Mouse (Mus musculus) fibroblast of lung, adult 2 months (primary cell): ENCODE data around the gene Zbtb2.
A peak's percentile ranks its signal among the peaks of the same experiment; 100 is the strongest.
"Not testable (repeated sequence)": the region's sequence is repeated elsewhere in the genome, so short reads cannot be mapped to it uniquely, and the experiment has no call there.

Experiments
- DNase-seq: peaks from one replicate; pipeline ENCODE4 v3.0.0-alpha.2; 2011; ENCODE audit warnings: low read depth

Zbtb2 gene

DNA sequence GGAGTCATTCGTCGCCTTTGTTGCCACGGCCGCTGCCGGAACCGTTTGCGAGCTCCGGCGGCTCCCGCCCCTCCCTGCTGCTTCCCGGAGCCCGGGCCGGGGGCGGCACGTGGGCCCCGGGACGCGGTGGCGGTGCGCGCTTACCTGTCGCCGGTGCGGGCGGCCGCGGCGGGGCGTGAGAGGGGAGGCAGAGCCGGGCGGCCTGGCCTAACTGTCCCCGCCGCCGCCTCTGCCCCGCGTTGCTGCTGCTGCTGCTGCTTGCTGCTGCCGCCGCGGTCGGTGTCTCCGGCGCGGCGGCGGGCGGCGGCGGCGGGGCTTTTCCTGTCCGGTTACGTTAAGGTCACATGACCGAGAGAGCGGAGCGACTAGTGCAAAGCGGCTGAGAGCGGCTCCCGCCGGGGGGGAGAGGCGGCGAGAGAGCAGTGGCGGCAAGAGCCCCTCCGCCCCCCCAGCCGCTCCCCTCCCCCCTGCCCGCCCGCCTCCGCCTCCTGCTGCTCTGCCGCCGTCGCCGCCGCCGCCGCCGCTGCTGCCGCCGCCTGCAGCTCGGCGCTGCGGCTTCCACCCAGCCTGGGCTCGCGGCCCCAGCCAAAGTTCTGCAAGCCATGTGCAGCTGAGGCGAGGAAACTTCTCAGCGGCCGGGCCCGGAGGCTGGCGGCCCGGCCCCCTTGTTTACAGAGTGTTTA is at the start of gene Zbtb2:
Gene Zbtb2 (minus strand): TSS at position 408 of the 683 bp plus-strand sequence.
- DNase-seq = no peak

DNA sequence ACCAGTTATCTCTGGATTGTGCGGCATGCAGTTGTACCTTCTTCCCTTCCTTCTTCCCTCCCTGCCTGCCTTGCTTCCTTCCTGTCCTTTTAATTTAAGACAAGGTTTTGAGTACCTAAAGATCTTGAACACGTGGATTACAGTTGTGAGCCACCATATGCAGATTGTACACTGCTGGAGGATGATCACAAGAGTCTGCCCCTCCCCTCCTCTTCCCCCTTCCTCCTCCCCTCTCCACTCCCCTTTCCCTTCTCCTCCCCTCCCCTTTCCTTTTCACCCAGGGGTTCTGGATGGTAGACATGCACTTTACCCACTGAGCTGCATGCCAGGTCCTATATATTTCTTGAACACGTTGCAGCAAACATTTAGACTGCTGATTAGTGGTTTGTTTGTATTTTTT is 47.5 kb upstream of the Zbtb2 start:
- DNase-seq = no peak

DNA sequence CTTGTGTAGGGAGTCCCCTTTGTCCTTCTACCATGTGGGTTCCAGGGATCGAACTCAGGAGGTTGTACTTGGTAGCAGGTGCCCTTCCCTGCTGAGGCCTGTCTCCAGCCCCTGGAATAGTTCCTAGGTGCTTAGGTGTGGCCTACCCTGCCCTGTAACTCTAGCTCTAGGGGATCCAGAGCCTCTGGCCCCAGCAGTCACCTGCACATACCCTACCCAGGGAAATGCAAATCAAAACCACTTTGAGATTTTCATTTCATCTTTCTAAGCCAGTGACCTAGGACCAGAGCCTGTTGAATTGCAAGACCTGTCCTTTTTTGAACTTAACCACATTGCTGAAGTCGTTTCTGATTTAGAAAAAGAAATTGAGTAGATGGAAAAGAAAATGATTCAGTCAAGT is 46.0 kb upstream of the Zbtb2 start:
- not testable (repeated sequence) for DNase-seq

DNA sequence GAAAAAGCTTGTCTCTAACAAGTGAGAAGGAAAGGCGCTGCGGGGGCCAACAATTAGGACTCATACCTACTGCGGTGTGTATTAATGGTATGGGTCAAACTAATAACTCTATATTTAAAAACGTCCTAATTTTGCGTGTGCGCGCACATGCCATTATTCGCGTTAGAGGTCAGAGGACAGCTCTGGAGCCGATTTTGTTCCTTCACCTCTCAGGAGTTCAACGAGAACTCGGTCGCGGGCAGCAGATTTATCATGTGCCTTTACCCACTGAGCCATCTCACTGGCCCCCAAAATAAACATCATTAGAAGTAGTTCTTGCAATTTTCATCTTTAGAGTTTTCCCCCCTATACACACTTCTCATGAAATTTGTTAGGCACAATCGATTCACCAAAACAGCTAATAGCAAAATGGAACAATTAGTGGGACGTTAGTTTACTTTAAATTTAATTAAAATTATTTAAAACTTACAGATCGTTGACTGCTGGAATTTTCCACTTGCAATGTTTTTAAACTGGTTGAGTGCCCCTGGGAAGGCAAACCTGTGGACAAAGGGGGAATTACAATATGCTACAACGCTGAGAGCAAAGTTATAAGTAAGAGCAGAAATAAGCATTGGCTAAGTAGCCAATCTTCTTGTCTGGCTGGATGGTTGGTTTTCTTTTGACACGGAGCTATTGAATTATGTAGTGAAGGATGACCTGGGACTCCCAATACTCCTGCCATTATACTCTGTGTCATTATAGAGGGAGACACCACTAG is 45.3 kb upstream of the Zbtb2 start:
- peak; percentile 40 for DNase-seq

DNA sequence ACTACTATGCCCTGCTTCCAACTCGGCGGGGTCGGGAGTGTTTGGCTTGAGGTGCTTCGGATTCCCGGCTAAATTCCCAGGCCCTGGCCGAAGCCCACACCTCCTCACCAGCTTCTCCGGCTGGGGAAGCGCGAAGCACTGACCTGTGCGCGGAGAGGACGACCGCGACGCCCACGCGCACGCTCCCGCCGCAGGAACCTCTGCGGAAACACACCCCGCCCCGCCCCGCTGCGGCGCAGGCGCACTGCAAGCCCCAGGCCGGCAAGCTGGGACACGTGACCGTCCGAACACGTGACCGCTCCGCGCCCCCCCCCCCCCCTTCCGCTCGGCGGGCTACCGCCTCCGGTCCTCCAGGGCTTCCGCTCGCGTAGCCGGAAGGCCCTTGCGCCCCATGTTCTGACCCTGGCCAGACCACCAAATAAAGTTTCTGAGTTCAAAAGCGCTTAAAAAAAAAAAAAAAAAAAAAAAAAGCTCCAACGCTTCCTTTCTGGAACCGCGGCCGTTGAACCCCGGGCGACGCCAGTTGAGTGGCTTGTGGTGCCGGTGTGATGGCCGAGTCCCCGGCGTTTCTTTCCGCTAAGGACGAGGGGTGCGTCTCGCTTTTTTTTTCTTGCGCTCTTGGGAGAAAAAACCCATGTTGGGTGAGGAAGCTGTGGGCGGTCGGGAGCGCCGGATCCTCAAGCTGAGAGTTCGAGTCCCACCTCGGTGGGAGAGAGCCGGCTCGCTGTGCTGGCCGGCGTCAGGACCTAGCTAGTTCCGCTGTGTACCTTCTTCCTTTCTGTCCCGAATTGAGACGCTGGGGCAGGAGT is 44.4 kb upstream of the Zbtb2 start, which contains the start of the genes Rmnd1 and Armt1:
Gene Rmnd1 (minus strand): TSS at position 266 of the 809 bp plus-strand sequence.
Gene Armt1 (plus strand): TSS at position 345 of the 809 bp plus-strand sequence.
- peak; percentile 69 for DNase-seq

DNA sequence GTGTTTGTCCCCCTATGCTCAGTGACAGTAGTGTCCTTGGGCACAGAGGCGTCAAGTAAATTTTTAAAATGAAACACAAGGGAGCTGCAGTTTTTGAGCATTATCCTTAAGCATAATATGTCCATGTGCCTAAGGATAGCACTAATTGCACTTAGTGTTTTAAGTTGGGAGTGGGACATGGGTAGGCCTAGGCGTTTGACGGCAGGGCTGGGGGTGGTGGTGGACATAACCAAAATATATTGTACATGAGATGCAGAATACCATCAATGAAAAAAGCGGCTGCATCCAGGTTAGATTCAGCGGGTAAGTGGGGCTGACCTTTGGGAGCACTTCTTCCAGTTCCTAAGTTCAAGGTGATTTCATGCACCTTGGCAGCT is 43.8 kb upstream of the Zbtb2 start:
- no peak for DNase-seq

DNA sequence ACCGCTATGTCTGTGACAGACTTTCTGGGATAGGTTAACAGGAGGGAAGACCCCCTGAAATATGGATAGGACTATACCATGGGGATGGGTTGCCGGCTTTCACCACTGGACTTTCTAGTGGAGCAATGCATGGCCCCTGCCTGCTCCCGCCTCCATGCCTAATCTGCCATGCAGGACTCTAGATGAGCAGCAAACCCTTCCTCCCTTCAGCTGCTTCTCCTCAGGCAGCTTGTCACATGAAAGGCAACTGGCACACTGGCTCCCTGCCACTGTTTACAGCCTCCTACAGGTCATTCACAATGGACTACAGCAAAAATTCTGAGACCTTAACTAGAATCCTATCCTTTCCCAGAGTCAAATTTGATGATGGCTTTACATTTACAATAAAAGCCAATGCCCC is 42.9 kb upstream of the Zbtb2 start:
- DNase-seq = no peak

DNA sequence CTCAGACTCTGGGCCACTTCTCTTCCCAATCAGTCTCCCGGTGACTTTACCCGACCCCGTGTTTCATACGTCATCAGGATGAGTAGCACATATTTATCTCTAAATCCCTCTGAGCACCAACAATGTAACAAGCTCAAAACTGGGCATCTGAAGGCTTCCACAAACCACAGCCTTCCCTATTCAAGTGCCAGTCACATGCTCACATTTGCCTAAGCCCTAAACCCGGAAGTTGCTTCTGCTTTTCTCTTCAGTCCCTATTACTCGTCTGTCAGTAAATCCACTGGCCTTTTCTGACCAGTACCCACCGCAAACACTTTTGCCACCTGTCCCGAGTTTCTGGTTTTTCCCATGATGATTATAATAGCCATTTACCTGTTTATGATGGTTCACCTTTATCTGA is 42.5 kb upstream of the Zbtb2 start:
- DNase-seq = no peak

DNA sequence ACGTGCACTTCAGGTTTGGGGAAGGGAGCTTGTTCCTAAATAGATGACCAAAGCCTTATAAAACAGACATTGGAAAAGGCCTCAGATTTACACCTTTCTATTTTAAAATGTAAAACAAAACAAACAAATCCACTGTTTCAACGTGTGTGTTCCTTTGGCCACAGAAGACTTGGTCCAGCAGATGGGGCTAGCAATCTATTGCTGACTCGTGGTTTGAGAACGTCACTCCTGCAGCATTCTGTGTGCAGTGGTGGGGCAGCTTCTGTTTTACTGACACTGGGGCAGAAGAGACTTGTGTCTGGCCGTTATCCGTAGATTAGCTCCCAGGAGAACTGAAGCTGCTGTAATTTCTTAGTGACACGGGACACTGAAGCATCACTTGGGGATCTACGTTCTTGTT is 37.3 kb upstream of the Zbtb2 start:
- DNase-seq = no peak

DNA sequence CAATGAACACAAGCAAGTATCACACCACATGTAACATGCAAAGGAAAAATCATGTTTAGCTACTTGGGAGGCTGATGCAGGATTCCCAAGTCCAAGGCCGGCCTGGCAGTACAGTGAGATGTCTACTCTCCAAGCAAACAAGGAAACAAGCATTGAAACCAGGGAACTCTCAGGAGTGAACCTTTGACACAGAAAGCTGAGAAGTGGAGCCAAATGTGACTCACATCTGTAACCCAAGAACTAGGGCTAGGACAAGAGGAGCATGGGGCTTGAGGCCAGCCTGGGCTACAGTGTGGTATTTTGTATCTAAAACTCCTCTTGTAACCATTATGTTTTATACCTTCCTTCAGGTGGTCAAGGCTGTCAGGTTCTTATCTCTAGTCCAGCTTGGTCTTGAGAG is 19.3 kb upstream of the Zbtb2 start:
- no peak for DNase-seq

DNA sequence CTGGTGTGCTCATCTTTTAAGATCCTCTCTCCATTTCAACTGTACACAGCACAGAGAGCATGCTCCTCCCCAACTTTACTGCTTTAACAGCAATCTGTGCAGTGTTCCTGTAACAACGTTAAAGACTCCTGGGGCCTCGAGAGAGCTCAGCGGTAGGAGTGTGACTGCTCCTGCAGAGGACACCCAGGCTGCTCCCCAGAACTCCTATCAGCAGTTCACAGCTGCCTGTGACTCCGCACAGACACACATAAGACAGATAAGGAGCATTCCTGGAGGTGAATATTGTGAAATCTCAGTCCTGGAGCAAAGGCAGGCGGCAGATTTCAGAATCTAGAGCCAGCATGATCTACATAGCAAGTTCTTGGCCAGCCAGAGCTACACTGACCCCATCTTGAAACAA is 17.6 kb upstream of the Zbtb2 start:
- no peak for DNase-seq

DNA sequence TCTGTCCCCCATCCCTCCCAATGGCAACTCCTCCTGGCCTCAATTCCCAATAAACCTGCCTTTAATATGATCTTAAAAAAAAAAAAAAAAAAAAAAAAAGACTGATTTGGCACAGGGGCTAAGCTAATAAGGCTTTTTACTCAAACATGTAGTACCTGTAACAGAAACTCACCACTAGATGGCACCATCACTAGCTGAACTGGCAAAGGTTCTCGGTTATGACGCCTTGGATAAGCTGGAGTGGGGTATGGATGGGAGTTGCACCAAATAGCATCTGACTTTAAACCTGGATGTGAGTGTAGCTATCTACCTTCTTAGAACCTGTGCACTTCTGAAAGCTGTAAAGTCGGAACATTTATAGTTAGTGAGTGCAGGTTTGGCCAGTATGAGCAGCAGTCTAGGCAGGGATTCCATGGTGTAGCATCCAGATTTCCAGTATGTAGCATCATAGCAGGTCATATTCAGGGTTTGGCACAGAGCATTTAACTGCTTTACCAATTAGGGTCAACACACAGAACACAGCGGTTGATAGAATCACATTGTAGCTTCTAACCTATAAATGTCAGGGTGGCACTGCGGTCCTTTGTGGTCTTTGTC is 17.1 kb upstream of the Zbtb2 start:
- DNase-seq = no peak

DNA sequence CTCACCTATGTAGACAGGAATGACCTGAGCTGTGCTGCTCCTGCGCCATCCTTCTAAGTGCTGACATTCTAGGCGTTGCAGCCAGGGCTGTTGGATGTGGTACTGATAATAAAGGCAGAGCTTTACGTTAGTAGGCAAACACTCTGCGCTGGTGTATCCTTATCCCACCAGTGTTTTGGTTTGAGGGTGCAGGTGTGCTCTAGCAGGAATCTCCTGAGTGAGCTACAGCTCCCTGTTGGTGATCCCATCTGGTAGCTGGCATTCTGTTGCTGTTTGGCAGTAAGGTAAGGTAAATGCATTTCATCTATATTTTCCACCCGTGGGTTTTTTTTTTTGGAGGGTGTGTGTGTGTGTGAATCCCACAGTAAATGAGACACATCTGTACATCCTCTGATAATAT is 10.2 kb upstream of the Zbtb2 start:
- no peak for DNase-seq

DNA sequence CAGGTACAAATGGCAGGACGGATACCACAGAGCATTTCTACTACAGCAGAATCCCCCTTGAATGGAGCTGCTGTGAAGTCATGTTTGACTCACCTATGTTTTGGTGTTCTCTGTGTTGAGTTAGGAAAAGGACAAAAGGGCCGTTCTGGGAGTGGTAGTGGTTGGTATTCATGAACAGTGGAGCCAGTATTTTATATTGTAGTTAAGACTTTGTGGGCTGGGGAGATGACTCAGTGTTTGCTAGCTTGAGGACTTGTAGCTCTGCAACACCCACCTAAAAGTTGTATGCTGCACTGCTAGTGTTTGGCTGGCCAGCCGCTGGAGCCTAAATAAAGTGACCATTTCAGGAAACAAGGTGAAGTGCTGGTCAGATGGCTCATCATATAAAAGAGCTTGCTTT is 7.4 kb upstream of the Zbtb2 start:
- DNase-seq = no peak

DNA sequence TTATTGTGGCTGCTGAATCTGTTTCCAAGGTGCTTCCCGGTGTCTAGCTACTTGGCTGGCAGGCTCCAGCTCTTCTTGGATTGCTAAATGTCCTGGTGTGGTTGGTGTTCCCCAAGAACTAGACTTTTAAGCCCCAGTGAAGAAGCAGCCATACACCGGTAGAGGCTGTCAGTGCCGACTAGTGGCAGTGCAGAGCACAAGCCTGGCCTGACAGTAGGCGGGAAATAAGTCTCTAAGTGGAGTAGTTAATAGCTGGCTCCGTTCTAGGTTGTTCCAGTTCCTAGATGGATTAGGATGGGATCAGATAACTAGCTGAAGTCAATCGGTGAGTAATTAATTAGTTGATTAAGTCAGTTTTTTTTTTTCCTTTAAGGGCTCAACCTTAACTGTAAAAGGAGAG is 3.9 kb upstream of the Zbtb2 start:
- DNase-seq = no peak

DNA sequence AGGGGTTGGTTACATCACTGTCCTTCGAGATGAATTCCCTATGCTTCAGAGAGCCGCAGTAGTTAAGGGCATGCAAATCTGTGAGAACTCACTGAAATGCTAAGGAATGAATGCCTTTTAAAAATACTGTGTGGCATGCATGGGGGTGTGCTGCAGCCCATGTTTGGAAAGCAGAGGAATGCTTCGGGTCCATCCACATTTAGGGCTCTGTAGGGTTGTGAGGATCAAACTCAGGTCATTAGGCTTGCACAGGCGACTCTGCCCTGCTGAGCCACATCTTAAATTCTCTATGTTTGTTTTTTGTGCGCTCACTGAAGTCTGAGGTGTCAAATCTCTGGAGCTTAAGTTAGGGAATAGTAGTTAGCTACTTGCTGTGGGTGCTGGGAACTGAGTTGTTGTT is 3.2 kb upstream of the Zbtb2 start:
- no peak for DNase-seq

DNA sequence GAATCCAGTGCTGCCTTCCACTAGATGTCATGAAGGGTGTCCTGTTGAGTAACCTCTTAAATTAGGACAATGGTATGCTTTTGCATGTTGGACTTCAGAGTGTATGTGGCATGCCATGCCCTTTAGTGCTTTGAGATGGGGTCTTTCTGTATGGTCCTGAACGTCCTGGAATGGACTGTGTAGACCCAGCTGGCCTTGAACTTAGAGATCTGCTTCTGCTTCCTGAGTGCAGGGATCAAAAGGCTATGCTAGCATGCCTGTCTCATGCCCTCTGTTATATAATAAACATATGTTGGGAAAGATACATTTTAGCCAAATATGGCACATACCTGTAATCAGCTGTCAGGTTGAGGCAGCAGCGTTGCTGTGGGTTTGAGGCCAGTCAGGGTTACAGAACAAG is 2.6 kb upstream of the Zbtb2 start:
- DNase-seq = no peak

DNA sequence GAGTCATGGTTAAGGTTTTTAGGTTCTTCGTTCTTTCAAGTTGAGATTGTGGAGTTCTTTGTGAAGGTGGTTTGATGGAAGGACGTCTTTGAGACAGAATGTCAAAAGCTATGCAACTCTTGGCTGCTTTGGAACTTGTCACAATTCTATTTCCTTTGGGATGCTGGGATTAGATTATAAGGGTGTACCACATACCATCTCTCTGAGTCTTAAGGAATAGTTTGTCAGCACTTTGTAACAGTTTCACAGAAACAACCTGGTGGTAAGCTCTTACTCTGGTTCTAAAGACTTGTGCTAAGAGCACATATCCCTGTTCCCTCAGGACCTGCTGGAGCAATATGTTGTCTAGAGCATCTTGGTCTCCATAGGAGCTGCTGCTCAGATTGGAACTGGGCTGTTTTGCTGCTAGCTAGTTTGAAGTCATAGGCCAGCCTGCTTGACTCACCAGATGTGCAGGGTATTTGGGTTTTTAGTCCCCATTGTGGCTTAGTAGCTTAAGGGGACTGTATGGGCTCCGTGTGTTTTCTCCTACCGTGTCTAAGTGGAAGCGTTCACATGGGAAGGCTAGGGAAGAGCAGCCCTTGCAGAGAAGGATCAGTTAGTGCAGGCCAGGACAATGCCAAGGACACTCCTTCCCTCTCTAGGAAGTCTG is 1.7 kb upstream of the Zbtb2 start:
- DNase-seq = no peak

DNA sequence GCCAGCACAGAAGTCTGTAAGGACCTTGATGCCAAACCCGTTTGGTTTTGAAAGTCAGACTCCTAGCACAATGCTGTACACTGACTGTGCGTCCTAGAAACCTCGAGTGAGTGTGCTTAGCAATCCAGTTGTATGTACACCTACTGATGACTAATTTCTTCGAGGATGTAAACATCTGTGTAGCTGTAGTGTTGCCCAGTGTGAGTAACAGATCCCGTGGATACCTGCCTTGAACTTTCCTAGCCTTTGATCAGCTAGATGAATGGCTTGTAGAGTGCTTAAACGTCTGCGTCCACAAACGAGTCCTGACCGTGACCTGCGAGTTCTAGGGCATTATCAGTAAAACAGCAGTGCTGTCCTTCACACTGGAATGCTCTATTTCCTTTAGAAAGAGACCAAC is 1.1 kb upstream of the Zbtb2 start:
- DNase-seq = no peak

DNA sequence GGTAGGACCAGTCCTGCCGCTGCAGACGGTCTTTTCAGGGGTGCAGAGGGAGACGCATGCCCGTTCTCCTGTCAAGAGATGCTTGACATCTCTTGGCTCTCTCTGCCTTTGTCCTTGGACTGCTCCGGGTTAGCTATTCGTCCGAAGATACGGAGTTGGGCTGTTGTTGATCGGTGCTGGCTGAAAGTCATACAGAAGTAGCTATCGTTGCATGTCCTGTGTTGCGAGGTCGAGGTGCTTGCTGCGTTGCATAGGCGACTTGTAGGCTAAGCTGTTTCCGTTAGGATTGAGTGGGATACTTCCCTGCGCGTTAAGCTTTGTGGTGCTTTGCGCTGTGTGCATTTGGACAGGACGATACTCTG is 457 bp upstream of the Zbtb2 start:
- DNase-seq = no peak

DNA sequence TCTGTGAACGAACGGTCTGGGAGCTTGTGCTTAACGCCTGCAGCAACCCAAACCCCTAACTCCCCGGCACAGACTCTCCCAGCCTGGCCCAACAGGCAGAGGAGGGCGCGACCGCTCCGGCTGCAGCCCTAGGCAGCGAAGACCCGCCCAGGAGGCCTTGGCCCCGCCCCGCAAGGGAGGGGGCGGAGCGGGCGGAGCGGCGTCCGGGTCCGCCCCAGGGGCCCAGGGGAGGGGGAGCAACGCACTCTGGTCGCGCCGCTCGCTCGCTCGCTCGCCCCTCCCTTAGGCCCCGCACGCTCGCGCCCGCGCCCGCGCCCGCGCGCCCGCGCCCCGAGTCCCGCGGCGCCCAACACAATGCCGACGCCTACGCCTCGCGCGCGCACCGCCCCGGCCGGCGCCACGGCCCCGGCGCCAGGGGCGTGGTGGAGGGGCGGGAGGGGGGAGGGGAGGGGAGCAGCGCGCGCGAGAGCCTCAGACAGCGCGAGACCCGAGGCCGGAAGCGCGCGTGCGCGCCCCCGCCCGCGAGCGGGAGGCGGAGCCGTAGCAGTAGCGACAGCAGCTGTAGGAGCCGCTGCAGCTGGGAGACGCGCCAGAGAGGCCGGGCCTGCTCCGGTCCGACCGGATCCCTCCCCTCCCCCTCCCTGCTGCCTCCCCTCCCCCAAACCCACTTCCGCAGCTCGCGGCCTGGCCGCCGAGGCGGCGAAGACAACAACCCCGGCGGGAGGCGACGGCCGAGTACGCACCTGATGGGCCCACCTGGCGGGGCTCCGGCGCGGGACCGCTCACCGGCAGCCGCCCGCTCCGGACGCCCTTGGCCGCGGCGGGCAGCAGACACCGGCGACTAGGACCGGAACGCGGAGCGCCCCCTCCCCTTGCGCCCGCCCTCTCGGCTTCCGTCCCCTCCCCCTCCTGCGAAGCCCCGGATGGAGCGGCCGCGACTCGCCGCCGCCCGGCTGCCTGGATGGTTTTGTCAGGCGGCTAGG is 1.0 kb downstream of the Zbtb2 start:
- peak; percentile 85 for DNase-seq
